Mouse (Mus musculus) thymus, adult 18-20 months (tissue): ENCODE data around the gene Dglucy.

Experiments
- DNase-seq, 2 experiments: peaks; one replicate each; pipeline ENCODE4 v3.0.0; 2022; ENCODE audit warnings: mixed read lengths in 2 of 2

The Dglucy gene

GRCm38 (mm10) chr12:100885585-100885984 lies 106.7 kb downstream of the Dglucy start:
- no peak for DNase-seq

DNA sequence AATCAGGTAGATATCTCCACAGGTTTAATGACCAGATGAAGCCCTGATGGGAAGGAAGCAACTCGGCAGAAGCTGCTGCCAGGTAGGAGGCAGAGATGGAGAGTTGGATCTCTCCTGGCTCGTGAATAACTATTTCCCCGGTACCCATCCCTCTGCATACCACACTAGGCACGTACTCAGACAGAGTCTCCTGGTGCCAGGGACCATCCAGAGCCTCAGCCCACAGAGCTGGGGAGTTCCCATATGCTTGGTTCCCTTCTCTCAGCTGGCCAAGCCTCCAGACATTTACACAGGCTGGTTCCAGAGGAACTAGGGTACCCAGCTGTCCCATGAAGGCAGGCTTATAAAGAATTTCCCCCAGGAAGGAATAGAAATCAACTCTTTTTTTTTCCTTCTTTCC lies 108.0 kb downstream of the Dglucy start:
- no peak for DNase-seq

GRCm38 (mm10) chr12:100887801-100888258 lies 109.0 kb downstream of the Dglucy start:
- DNase-seq, result no peak

DNA sequence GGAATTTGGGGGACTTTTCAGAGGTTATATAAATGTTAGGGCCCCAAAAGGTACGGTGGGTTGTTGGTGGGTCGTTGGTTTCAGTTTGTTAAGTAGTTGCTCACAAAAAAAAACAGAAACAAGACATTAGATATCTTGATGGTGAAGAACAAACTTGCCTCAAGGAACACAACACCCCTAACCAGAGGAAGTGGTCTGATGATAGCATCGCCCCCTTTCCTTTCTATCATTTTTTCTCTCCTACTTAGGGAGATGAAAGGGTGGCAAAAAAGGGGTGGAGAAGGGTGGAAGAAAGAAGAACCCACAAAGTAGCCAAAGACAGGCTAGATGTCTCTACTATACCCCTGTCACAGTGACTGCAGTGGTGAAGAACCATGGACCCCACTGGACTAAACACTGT lies 111.7 kb downstream of the Dglucy start:
- no peak for DNase-seq

DNA sequence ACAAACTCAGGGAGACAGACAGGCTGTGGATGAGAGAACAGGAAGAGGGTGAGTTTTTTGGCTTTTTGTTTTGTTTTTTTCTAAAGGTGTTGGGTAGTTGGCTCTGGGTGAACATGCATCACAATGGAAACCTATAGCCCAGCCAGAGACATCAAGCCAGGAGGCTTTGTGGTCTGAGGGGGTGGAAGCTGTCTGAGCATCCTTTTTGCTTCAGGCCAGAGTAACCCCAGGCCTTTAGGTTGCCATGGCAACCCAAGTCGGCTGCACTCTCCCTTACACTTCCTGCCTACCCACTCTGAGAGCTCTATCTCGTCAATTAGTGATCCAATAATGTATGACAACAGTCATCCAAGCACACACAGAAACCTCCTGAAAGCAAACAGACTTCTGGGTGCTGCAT lies 116.6 kb downstream of the Dglucy start:
- DNase-seq, result peak in 1 of 2 experiments; percentile 27

GRCm38 (mm10) chr12:100896661-100897060 lies 117.8 kb downstream of the Dglucy start:
- DNase-seq, result no peak

GRCm38 (mm10) chr12:100897736-100898650 lies 119.1 kb downstream of the Dglucy start:
- DNase-seq, result no peak

- DNase-seq, result no peak
These were observed 120.3 kb downstream of the Dglucy start for GRCm38 (mm10) chr12:100899111-100899640.

DNA sequence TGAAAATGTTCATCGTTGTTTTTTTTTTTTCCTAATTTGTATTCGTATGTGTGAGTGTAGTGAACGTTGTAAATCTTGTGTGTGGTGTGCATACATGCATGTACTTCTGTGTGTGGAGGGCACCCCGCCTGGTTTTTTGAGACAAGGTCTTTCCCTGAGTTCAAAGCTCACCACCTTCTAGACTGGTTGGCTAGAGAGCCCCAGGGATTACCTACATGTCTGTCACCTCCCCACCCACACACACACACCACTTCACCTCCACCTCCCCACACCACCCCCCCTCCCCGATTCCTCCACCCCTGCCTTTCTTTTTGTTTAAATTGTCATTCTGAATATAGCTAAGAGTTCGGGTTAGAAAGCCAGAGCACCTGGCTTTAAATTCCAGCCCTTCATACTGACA lies 122.0 kb downstream of the Dglucy start:
- DNase-seq, result no peak

DNA sequence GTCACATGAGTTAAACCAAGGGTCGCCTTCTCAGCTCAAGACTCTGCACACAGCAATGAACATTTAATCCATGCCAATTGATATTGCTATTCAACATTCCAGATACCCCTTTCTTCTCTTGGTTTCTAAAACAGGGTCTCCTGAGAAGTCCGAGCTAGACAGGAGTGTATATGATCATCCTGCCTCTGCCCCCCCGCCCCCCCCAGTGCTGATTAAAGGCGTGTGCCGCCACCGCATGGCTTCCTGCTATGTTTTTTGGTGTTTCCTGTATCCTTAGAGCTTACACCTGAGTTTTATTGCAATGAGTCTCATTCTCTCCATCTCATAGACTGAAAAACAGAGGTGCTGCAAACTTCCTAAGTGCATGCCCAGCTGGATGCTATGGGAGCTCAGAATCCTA lies 122.5 kb downstream of the Dglucy start:
- no peak for DNase-seq

DNA sequence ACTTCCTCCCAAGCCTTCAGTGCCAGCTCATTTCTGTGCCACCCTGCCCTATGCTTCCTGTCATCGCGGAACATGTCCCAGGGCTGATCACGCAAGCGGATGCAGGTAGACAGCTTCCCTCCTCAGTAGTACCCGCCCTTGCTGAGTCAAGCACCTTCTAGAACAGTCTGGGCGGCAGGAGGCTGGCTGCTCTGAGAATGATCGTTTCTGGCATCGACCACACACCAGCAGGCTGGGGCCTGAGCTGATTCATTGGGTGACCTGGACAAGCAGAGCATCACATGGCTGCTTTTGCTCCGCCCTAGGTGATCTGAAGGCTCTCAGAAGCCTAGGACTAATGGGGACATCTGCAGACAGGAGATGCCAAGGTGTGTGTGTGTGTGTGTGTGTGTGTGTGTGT lies 124.9 kb downstream of the Dglucy start:
- peak; percentile 43 to 75 for DNase-seq

- DNase-seq, result no peak
These were observed 128.0 kb downstream of the Dglucy start for GRCm38 (mm10) chr12:100906861-100907260.

GRCm38 (mm10) chr12:100907598-100908297 lies 128.9 kb downstream of the Dglucy start, which contains the start of gene Gpr68:
Gene Gpr68, minus strand, starts transcription at chr12:100908198.
- no peak for DNase-seq

- DNase-seq, result no peak
These were observed 129.6 kb downstream of the Dglucy start for GRCm38 (mm10) chr12:100908298-100909034.

DNA sequence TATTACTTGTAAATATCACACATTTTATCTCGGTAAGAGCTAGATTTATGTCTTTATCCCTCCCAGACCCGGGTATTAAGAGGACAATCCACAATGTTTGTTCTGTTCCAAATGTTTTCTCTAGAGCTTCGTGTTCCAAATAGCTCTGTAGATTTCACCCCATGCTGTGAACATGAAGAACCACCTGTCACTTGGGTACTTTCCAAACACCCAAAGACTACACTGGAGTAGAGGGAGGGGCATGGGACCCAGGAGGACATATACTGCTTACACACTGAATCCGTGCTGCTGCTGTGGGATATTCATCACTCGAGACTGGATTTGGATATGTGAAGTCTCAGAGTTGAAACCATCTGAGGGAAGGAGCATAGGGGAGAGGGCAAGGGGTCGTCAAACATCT lies 130.9 kb downstream of the Dglucy start:
- DNase-seq, result no peak

DNA sequence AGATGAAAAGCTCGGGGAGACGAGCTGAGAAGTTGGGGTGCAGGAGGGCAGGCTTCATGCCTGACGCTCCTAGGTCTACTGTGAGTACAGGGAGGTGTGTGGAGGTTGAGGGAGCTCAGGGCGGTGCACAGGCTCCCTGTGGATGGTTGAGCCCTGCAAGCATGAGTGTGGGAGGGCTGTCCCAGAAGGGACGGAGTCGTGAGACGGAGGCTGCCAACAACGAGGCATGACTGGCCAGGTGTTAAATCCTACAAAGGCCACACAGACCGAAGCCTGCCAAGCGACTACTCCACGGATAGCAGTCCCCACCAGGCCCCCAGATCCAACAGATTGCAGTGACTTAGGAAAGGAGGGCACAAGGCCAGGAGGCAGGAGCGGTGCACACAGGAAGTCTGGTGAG lies 131.9 kb downstream of the Dglucy start:
- DNase-seq, result no peak

DNA sequence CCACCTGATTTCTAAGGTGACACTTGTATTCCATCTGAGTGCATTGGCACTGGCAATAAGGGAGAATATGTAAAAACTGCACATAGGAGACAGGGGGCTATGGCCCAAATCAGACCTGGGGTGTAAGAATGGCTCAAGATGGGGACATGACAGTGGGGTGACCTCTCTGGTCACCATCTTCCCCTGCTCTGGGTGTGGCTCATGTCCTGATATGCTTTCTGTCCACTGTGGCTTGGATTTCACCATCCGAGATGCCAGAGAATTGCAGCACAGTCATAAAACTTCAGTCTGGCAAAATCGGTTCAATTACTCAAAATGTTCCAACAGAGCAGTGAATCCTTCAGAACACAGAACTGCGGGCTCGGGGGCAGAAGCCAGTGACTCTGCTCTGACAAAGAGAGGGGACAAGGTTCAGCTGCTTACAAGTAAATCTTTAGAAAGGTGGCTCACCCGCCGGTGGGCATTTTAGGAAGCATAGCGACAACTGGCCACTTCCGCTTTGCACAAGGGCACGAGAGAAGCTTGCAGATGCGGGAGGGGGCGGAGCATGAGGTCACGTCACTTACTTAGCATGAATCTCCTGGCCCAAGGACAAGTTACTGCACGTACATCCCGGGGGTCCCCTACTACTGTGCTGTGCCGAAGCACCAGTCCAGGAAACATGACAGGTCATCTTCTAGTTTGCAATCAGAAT lies 145.9 kb downstream of the Dglucy start:
- DNase-seq, result no peak

DNA sequence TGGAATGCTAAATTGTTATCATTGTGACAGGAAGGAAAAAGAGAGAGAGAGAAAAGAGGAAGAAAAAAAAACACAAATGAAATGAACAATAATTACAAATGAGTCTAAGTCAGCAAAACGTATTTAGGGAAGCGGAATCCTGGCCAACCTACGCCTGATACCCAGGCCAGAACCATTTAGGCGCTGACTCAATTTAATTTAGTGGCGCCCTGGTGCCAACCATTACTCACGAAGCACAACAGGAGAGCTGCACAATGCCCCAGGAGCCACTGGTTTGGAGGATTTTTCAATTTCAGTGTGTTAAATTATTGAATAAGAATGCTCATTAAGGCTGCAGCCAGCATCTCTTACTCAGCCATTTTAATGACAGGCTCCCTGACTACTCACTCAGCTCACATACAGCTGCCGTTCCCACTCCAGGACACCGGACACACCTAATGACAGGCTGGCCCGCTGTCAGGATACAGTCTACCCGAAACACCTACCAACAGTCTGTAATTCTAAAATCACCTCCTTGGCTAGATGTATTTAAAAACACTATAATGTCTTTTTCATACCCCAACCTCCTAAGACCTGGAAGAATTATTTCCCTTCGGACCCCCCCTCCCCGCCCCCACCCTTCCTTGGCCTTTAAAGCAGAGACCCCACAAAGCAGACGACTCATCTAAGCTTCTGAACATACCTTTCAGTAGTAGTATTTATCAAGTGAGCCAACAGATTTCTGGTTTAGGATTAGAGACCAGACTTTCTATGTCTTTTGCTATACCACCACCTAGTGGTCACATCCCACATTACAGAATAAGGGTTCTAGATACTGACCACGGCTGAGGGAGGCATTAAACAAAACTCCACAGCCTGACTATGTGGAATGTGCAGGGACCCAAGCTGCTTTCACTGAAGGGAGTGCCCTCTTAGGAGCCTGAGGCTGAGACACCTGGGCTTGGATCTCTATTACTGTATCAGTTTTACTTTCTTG lies 147.1 kb downstream of the Dglucy start:
- no peak for DNase-seq

DNA sequence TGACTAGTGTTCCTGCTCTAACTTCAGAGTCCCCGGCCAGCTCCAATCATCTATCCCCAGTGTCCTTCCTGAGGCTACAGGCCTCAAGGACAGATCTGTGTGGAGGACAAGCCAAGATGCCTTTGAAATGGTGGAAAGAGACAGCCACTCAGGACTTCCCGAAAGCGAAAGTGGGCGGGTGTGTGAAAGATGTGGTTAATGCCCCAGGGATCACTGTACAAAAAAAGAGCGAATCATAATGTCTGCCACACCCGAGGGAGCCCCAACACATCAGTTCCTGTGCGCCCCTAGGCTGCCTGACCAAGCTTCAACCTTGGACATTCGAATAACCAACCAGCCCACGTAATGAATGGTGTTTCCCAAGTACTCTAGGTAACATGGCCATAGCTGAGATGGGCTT lies 149.4 kb downstream of the Dglucy start:
- DNase-seq, result no peak

GRCm38 (mm10) chr12:100931653-100932052 lies 152.8 kb downstream of the Dglucy start:
- no peak for DNase-seq

GRCm38 (mm10) chr12:100934796-100935195 lies 155.9 kb downstream of the Dglucy start:
- no peak for DNase-seq
